ENCODE assay signal across 11 mouse cellular contexts in the genomic region with DNA sequence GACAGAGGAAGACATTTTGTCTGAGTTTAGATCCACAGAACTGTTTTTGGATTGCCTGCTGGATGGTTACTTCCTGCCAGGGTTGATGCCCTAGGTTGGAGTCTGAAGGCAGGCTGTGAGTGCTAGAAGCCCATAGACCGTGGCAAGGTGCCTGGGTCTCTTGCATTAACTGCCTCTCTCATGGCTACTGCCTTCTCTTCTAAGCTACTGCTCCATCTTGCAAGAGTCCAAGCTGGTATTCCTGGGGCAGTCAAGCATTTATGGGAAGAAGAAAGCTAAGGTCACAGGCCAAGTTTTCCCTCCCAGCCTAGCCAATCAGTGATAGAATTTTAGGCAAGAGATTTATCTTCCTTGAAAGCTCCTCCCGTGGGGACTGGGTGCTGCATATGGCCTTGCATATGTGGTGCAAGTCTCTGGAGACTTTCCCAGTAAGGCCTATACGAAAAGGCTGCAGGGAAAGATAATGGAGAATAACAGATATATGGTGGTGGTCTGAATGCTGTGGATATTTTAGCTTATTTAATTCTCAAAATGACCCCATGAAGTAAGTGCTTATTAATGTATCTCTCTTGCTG. TPM values are rescaled to one million over a fixed set of nuclear protein-coding genes. Genes with fewer than 3 reads are reported as not detected.
DNase-seq lines count a peak whose midpoint lies in the region; ATAC-seq and TF ChIP-seq lines count a peak whose summit lies in the region.
"Had no signal": no experiment of that assay in that cellular context is flagged by ENCODE, and none has a peak within 500 bp of the region (broad histone marks: within the 10 kb centered on the region; RNA-seq: fewer than 3 reads in every experiment).

No protein-coding gene starts in this region.

- H3K27ac ChIP-seq in forebrain, embryonic 15.5 days (replicated peaks), result peak overlapping the region; percentile 97
- no peak overlapping the region for H3K27ac ChIP-seq in forebrain, embryonic 12.5 days
- peak overlapping the region; percentile 36; the same call in 1 of the 2 replicates for H3K27ac ChIP-seq in kidney, embryonic 16.5 days (ENCODE audit: low read length)
- peak overlapping the region; percentile 97 for H3K27ac ChIP-seq in thymus, adult 2 months (ENCODE audit: control insufficient read depth, insufficient read depth, low read length)
- H3K27ac ChIP-seq in stomach, embryonic 15.5 days, result peak overlapping the region; percentile 83; the same call in 1 of the 2 replicates

- H3K27me3 ChIP-seq in forebrain, embryonic 15.5 days, result no peaks in the 10 kb centered on the region
- H3K27me3 ChIP-seq in forebrain, embryonic 12.5 days, result no peaks in the 10 kb centered on the region
- no peaks in the 10 kb centered on the region for H3K27me3 ChIP-seq in kidney, embryonic 16.5 days (ENCODE audit: insufficient read depth, low read length)
- H3K27me3 ChIP-seq in thymus, adult 2 months (ENCODE audit: control insufficient read depth, insufficient read depth, low read length), result no peaks in the 10 kb centered on the region
- H3K27me3 ChIP-seq in stomach, embryonic 15.5 days (replicated peaks), result no peaks in the 10 kb centered on the region

- no peak for TF ChIP-seq CTCF in thymus, adult 2 months (IDR thresholded peaks at IDR 0.05; ENCODE audit: borderline replicate concordance, control insufficient read depth, extremely low read depth, insufficient read depth, low read length, poor library complexity)

- WGBS in forebrain, embryonic 15.5 days, result 67% methylated on average over 3 of the region's 3 CpGs
- WGBS in forebrain, embryonic 12.5 days, result 86% methylated on average over 3 of the region's 3 CpGs
- WGBS in kidney, embryonic 16.5 days, result 44% methylated on average over 3 of the region's 3 CpGs
- 54% methylated on average over 3 of the region's 3 CpGs for WGBS in thymus, adult 2 months
- 57% methylated on average over 3 of the region's 3 CpGs for WGBS in stomach, embryonic 15.5 days

- H3K4me2 ChIP-seq in forebrain, embryonic 15.5 days (replicated peaks), result no peak overlapping the region
- no peak overlapping the region for H3K4me2 ChIP-seq in forebrain, embryonic 12.5 days
- H3K4me2 ChIP-seq in kidney, embryonic 16.5 days (replicated peaks; ENCODE audit: low read depth, low read length), result no peak overlapping the region
- H3K4me2 ChIP-seq in stomach, embryonic 15.5 days, result no peak overlapping the region

- H3K4me1 ChIP-seq in forebrain, embryonic 15.5 days, result peaks cover 42% of the 10 kb centered on the region
- H3K4me1 ChIP-seq in forebrain, embryonic 12.5 days, result peaks cover 19% of the 10 kb centered on the region
- H3K4me1 ChIP-seq in kidney, embryonic 16.5 days (ENCODE audit: insufficient read depth, low read length), result peaks cover 68% of the 10 kb centered on the region
- peaks cover 57% of the 10 kb centered on the region for H3K4me1 ChIP-seq in thymus, adult 2 months (replicated peaks; ENCODE audit: control insufficient read depth, insufficient read depth, low read length)
- peaks cover 44% of the 10 kb centered on the region for H3K4me1 ChIP-seq in stomach, embryonic 15.5 days

- no peak overlapping the region for H3K9ac ChIP-seq in forebrain, embryonic 15.5 days (replicated peaks)
- H3K9ac ChIP-seq in forebrain, embryonic 12.5 days, result no peak overlapping the region
- H3K9ac ChIP-seq in kidney, embryonic 16.5 days (replicated peaks; ENCODE audit: low read length), result no peak overlapping the region
- no peak overlapping the region for H3K9ac ChIP-seq in stomach, embryonic 15.5 days

- H3K36me3 ChIP-seq in forebrain, embryonic 15.5 days, result no peaks in the 10 kb centered on the region
- H3K36me3 ChIP-seq in forebrain, embryonic 12.5 days (replicated peaks), result no peaks in the 10 kb centered on the region
- H3K36me3 ChIP-seq in kidney, embryonic 16.5 days (ENCODE audit: insufficient read depth, low read length), result no peaks in the 10 kb centered on the region
- no peaks in the 10 kb centered on the region for H3K36me3 ChIP-seq in thymus, adult 2 months (ENCODE audit: control insufficient read depth, insufficient read depth, low read length)
- no peaks in the 10 kb centered on the region for H3K36me3 ChIP-seq in stomach, embryonic 15.5 days

- no peak for ATAC-seq in forebrain, embryonic 15.5 days (replicated peaks)
- ATAC-seq in forebrain, embryonic 12.5 days (ENCODE audit: low FRiP score), result no peak
- ATAC-seq in kidney, embryonic 16.5 days (ENCODE audit: low FRiP score, low TSS enrichment), result no peak
- ATAC-seq in stomach, embryonic 15.5 days (ENCODE audit: insufficient read depth, low FRiP score, low read depth), result no peak

- TF ChIP-seq POLR2A in thymus, adult 2 months (IDR thresholded peaks at IDR 0.05; ENCODE audit: control insufficient read depth, extremely low read depth, insufficient read depth, low read length, poor library complexity), result no peak

- no peak overlapping the region for H3K4me3 ChIP-seq in forebrain, embryonic 15.5 days
- H3K4me3 ChIP-seq in forebrain, embryonic 12.5 days (replicated peaks), result no peak overlapping the region
- H3K4me3 ChIP-seq in kidney, embryonic 16.5 days (ENCODE audit: low read length), result no peak overlapping the region
- peak overlapping the region; percentile 29; the same call in 1 of the 2 replicates for H3K4me3 ChIP-seq in thymus, adult 2 months (ENCODE audit: control insufficient read depth, insufficient read depth, low read length)
- no peak overlapping the region for H3K4me3 ChIP-seq in stomach, embryonic 15.5 days (replicated peaks)

- H3K9me3 ChIP-seq in forebrain, embryonic 15.5 days, result no peaks in the 10 kb centered on the region
- no peaks in the 10 kb centered on the region for H3K9me3 ChIP-seq in forebrain, embryonic 12.5 days
- no peaks in the 10 kb centered on the region for H3K9me3 ChIP-seq in kidney, embryonic 16.5 days (ENCODE audit: low read length)
- no peaks in the 10 kb centered on the region for H3K9me3 ChIP-seq in stomach, embryonic 15.5 days

- DNase-seq in kidney, postnatal 10 days, result no peak
- no peak for DNase-seq in thymus, adult 2 months
- DNase-seq in thymus, postnatal 25 days, result no peak
- no peak for DNase-seq in retina, embryonic 14.5 days (ENCODE audit: low spot score)
- DNase-seq: heart, postnatal 10 days; kidney, postnatal 25 days; lung, postnatal 10 days had no signal

RNA-seq across cellular contexts. Expression of a gene that starts 36.8 kb away (rescaled TPM):
- polyA plus RNA-seq in forebrain, embryonic 15.5 days (2015; fragmentation: Nextera tagmentation; extraction: Ambion mirVana), result 2.3 and 2.4 TPM in 2 replicates
- polyA plus RNA-seq in forebrain, embryonic 12.5 days (2016; fragmentation: Nextera tagmentation; extraction: Ambion mirVana), result 3.7 and 4.2 TPM in 2 replicates
- polyA plus RNA-seq in kidney, embryonic 16.5 days (2015; fragmentation: Nextera tagmentation; extraction: Ambion mirVana), result 8.3 and 9.6 TPM in 2 replicates
- polyA plus RNA-seq in thymus, adult 2 months (2012; rRNA removed), result 69.0 and 73.0 TPM in 2 replicates
- polyA plus RNA-seq in stomach, embryonic 15.5 days (2015; fragmentation: Nextera tagmentation; extraction: Ambion mirVana), result 8.9 and 9.4 TPM in 2 replicates
